Mouse (Mus musculus): ENCODE data around the gene Usf2.

Usf2 gene

DNA sequence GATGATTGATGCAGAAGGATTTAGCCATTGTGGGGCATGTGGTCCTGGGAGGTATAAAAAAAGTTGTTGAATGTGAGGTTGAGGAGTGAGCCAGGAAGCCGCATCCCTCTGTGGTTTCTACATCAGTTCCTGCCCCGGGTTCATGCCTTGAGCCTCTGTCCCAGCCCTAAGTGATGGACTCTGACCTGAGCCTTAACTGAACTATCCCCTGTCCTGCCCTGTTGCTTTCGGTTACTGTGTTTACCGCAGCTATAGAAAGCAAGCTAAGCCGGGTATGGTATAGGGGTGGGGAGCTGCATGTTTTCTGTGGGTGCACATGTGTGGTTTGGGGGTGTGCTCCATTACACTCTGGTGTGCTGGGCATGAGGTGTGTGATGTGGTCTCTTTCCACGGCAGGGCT is 46.8 kb downstream of the Usf2 start:
- DNase-seq, result no peak

DNA sequence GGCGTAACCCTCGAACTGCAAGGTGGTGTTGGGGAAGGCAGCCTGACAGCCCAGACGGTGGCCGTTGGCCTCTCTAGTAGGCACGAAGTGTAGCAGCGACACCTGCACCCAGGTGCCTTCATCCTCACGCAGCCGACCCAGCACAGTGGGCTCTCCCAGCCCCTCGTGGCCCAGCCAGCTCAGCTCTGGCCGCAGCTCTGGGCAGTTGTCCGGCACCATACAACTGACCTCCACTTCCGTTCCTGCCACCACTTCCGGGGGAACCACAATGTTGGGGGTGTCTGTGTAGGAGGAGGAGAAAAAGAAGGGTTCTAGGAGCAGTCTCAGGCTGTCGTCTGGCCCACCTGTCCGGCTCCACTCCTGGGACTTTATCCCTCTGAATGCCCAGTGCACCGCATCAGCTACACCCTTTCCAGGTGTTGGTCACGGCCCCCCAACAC is 47.6 kb downstream of the Usf2 start:
- DNase-seq, result no peak

DNA sequence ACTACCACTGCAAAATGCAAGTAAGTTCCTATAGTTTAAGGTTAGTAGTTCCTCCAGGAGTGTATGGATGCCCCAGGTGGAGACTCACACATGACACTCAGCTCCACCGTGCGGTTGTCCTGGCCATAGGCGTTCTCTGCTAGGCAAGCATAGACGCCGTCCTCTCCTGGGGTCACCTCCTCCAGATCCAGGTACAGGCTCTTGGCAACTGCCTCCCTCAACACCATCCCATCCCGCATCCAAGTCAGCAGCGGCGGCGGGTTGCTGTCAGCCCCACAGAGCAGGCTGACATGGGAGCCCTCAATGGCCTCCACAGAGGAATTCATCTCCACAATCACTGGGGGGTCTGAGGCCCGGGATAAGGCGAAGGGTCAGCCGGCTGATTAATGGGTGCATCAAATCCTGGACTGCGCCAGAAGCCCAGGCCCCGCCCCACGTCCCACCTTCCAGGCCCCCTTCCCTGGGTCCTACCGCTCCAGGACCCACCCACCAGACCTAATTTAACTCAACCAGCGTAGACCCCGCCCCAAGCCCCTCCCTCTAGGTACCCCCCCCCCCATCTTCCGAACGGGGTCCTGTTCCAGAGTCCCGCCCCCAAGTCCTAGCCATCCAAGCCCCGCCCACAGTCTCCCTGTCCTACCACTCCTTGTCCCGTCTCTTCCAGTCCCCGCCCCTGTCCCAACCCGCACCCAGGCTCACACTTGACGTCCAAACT is 48.2 kb downstream of the Usf2 start:
- DNase-seq, result no peak

DNA sequence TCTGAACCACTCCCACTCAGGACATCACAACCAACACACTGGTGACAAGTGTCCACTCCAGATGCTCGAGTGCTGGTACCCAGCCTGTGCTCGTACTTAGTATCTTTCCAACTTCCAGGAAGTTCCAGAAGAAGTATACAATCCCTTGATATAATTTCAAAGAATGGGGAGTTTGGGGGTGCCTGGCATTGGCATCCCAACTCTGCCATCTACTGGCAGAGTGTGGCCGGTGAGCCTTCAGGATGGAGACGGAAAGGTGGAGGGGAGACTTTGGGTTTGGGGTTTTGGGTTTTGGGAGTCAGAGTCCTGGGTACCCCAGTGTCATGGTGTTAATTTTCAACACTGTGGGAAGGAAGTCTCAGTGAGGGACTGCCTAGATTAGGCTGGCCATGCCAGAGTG is 52.6 kb downstream of the Usf2 start:
- DNase-seq, result no peak

All from layer of hippocampus, adult 9-11 months (tissue).